In the genomic region with DNA sequence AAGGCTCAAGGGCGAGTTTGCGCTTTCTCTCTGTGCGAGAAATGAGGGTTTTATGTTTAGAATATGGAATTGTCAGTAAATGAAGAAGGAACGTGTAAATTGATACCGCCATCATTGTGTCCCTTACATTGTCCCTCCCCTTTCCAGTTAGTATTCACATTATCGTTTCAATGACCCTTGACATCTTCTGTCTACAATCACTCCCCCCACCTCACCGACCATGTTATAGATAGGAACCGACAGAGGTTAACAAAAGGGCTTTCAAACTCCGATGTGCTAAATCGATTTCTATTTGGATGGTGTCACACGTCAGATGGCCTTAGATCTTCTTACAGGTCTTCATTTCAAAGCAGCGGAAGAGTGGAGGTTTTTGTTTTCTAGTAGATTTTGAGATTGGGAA, we compare ENCODE assay signal across 9 mouse cellular contexts. TPM values are rescaled to one million over a fixed set of nuclear protein-coding genes. Genes with fewer than 3 reads are reported as not detected.
DNase-seq lines count a peak whose midpoint lies in the region; ATAC-seq and TF ChIP-seq lines count a peak whose summit lies in the region.
"Had no signal": no experiment of that assay in that cellular context is flagged by ENCODE, and none has a peak within 500 bp of the region (broad histone marks: within the 10 kb centered on the region; RNA-seq: fewer than 3 reads in every experiment).

No protein-coding gene starts in this region.

- WGBS in liver, embryonic 15.5 days (ENCODE audit: insufficient replicate concordance): 19% methylated on average over 12 of the region's 12 CpGs

- peak overlapping the region; percentile 72 for H3K4me3 ChIP-seq in erythroblast, embryonic 14.5 days (replicated peaks)
- H3K4me3 ChIP-seq in embryonic fibroblast, embryonic 13.5 days (ENCODE audit: insufficient read depth, low read length): peak overlapping the region; percentile 62
- peak overlapping the region; percentile 67 for H3K4me3 ChIP-seq in liver, embryonic 15.5 days (replicated peaks)

- H3K9me3 ChIP-seq in erythroblast, embryonic 14.5 days (ENCODE audit: control insufficient read depth, low read length): no peaks in the 10 kb centered on the region
- no peaks in the 10 kb centered on the region for H3K9me3 ChIP-seq in liver, embryonic 15.5 days (replicated peaks)

- no peaks in the 10 kb centered on the region for H3K36me3 ChIP-seq in erythroblast, embryonic 14.5 days (ENCODE audit: control insufficient read depth)
- H3K36me3 ChIP-seq in liver, embryonic 15.5 days (replicated peaks): no peaks in the 10 kb centered on the region

- H3K4me1 ChIP-seq in erythroblast, embryonic 14.5 days (ENCODE audit: control insufficient read depth): peaks cover 20% of the 10 kb centered on the region
- H3K4me1 ChIP-seq in embryonic fibroblast, embryonic 13.5 days (ENCODE audit: control insufficient read depth, insufficient read depth, low read length): peaks cover 3% of the 10 kb centered on the region; the same call in 1 of the 2 replicates
- H3K4me1 ChIP-seq in liver, embryonic 15.5 days (replicated peaks): peaks cover 21% of the 10 kb centered on the region

- H3K27ac ChIP-seq in embryonic fibroblast, embryonic 13.5 days (ENCODE audit: insufficient read depth, low read length): peak overlapping the region; percentile 77
- peak overlapping the region; percentile 81 for H3K27ac ChIP-seq in liver, embryonic 15.5 days (replicated peaks)

- H3K27me3 ChIP-seq in erythroblast, embryonic 14.5 days (ENCODE audit: control insufficient read depth): no peaks in the 10 kb centered on the region
- H3K27me3 ChIP-seq in liver, embryonic 15.5 days: no peaks in the 10 kb centered on the region
- H3K27me3 ChIP-seq: Patski had no signal

- H3K4me2 ChIP-seq in liver, embryonic 15.5 days: peak overlapping the region; percentile 88

- intact Hi-C loops in left cerebral cortex, postnatal 4 days (cut with DNase I): no loop called here

- no peak for TF ChIP-seq CTCF in embryonic fibroblast, embryonic 13.5 days (IDR thresholded peaks at IDR 0.05; ENCODE audit: borderline replicate concordance, insufficient read depth, low read length)

- peak overlapping the region; percentile 51 for H3K9ac ChIP-seq in liver, embryonic 15.5 days

- no peak for ATAC-seq in erythroblast, adult 5-6 weeks (replicated peaks; ENCODE audit: low FRiP score, poor library complexity, severe bottlenecking)
- no peak for ATAC-seq in liver, embryonic 15.5 days (ENCODE audit: insufficient read depth)
- no peak for ATAC-seq in activated CD4-positive, CD25-positive, alpha-beta regulatory T cell, adult 4 months

- DNase-seq in CD4-positive helper T cell, adult 2 months (ENCODE audit: low read depth, low spot score): peak; percentile 58
- DNase-seq in adrenal gland, postnatal 14 days: no peak
- DNase-seq in left cerebral cortex, postnatal 4 days: no peak

- no peak for TF ChIP-seq POLR2A in embryonic fibroblast, embryonic 13.5 days (IDR thresholded peaks at IDR 0.05; ENCODE audit: low read depth, low read length)

RNA-seq across cellular contexts. Expression of a gene that starts 0.8 kb away (rescaled TPM):
- 0.01 TPM in 2 replicates for polyA plus RNA-seq in erythroblast, embryonic 14.5 days (2012)
- 0.42 and 4.0 TPM in 2 replicates for total RNA-seq in erythroblast, adult 5-6 weeks (2015; ENCODE audit: low replicate concordance)
- 1.8 and 4.5 TPM in 2 replicates for total RNA-seq in erythroblast, adult 5-6 weeks (2017; ENCODE audit: low replicate concordance)
- 18.1 and 23.5 TPM in 2 replicates for polyA plus RNA-seq in embryonic fibroblast, embryonic 13.5 days (2011; ENCODE audit: insufficient read length, low read depth, missing spikeins)
- 4.8 and 5.0 TPM in 2 replicates for polyA plus RNA-seq in liver, embryonic 15.5 days (2015; fragmentation: Nextera tagmentation; extraction: Ambion mirVana)
- 12.5 and 16.0 TPM in 2 replicates for total RNA-seq in adrenal gland, postnatal 14 days (2021)
- total RNA-seq in left cerebral cortex, postnatal 4 days (2021): 10 to 100 TPM; 55.0 to 65.2 TPM
- 1 to 10 TPM; 7.0 to 8.0 TPM for polyA plus RNA-seq in activated CD4-positive, CD25-positive, alpha-beta regulatory T cell, adult 4 months (2017; shearing (Covaris generic))

RNA-seq across cellular contexts. Expression of a gene that starts 42.8 kb away (rescaled TPM):
- polyA plus RNA-seq in erythroblast, embryonic 14.5 days (2012): not detected in 2 replicates
- total RNA-seq in erythroblast, adult 5-6 weeks (2015; ENCODE audit: low replicate concordance): not detected in 2 replicates
- 0.28 TPM in 1 of 2 replicates, not detected in the other for total RNA-seq in erythroblast, adult 5-6 weeks (2017; ENCODE audit: low replicate concordance)
- polyA plus RNA-seq in embryonic fibroblast, embryonic 13.5 days (2011; ENCODE audit: insufficient read length, low read depth, missing spikeins): 1.7 and 2.2 TPM in 2 replicates
- polyA plus RNA-seq in liver, embryonic 15.5 days (2015; fragmentation: Nextera tagmentation; extraction: Ambion mirVana): 0.38 and 0.91 TPM in 2 replicates
- total RNA-seq in adrenal gland, postnatal 14 days (2021): 1.6 and 2.6 TPM in 2 replicates
- total RNA-seq in left cerebral cortex, postnatal 4 days (2021): 10 to 100 TPM; 10.1 to 11.4 TPM
- polyA plus RNA-seq in activated CD4-positive, CD25-positive, alpha-beta regulatory T cell, adult 4 months (2017; shearing (Covaris generic)): 1 to 10 TPM; 2.1 TPM

RNA-seq across cellular contexts. Expression of a gene that starts 57.5 kb away (rescaled TPM):
- 1.8 and 2.0 TPM in 2 replicates for polyA plus RNA-seq in erythroblast, embryonic 14.5 days (2012)
- total RNA-seq in erythroblast, adult 5-6 weeks (2015; ENCODE audit: low replicate concordance): 1.0 TPM in 1 of 2 replicates, not detected in the other
- total RNA-seq in erythroblast, adult 5-6 weeks (2017; ENCODE audit: low replicate concordance): 0.77 and 0.98 TPM in 2 replicates
- 26.2 and 28.1 TPM in 2 replicates for polyA plus RNA-seq in embryonic fibroblast, embryonic 13.5 days (2011; ENCODE audit: insufficient read length, low read depth, missing spikeins)
- polyA plus RNA-seq in liver, embryonic 15.5 days (2015; fragmentation: Nextera tagmentation; extraction: Ambion mirVana): 1.5 TPM in 2 replicates
- 25.3 and 29.6 TPM in 2 replicates for total RNA-seq in adrenal gland, postnatal 14 days (2021)
- 100 to 1,000 TPM; 162 to 170 TPM for total RNA-seq in left cerebral cortex, postnatal 4 days (2021)
- 1 to 10 TPM in 1 of 2 experiments, under 1 TPM in 1; 0.61 to 1.2 TPM for polyA plus RNA-seq in activated CD4-positive, CD25-positive, alpha-beta regulatory T cell, adult 4 months (2017; shearing (Covaris generic))
